Mouse (Mus musculus): ENCODE data around the gene Cks1b. TPM values are rescaled to one million over a fixed set of nuclear protein-coding genes. Genes with fewer than 3 reads are reported as not detected.
A peak's percentile ranks its signal among the peaks of the same experiment; 100 is the strongest.
"Not testable (repeated sequence)": the region's sequence is repeated elsewhere in the genome, so short reads cannot be mapped to it uniquely, and the experiment has no call there.

The Cks1b gene
- polyA plus RNA-seq, 2 experiments, result 247 to 473 TPM

DNA sequence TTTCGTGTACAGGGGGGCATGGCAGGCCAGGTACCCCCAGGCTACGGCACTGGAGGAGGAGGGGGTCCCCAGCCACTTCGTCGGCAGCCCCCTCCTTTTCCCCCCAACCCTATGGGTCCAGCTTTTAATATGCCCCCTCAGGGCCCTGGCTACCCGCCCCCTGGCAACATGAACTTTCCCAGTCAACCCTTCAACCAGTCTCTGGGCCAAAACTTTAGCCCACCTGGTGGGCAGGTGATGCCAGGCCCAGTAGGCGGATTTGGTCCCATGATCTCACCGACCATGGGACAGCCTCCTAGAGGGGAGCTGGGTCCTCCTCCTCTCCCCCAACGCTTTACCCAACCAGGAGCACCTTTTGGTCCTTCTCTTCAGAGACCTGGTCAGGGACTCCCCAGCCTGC lies 14.4 kb upstream of the Cks1b start:
- Histone ChIP-seq H3K27ac (replicated peaks; ENCODE audit: low read depth, low read length) (no peak overlapping the region), H3K9ac (ENCODE audit: low read depth, low read length, severe bottlenecking) (no peak overlapping the region), H3K4me1 (ENCODE audit: control insufficient read depth, insufficient read depth, low read length) (peaks cover 16% of the 10 kb centered on the region), H3K36me3 (ENCODE audit: control insufficient read depth, insufficient read depth, low read length) (peaks cover 31% of the 10 kb centered on the region), H3K27me3 (ENCODE audit: control insufficient read depth, insufficient read depth, low read length) (no peaks in the 10 kb centered on the region), H3K4me2 (replicated peaks; ENCODE audit: low read depth, low read length, severe bottlenecking) (no peak overlapping the region), H3K9me3 (ENCODE audit: control insufficient read depth, low read length) (no peaks in the 10 kb centered on the region), H3K4me3 (replicated peaks; ENCODE audit: low read length) (no peak overlapping the region)
- TF ChIP-seq POLR2A (IDR thresholded peaks at IDR 0.05; ENCODE audit: borderline replicate concordance, extremely low read depth, insufficient read depth, insufficient read length), result no peak
- WGBS, result 89% methylated on average over 8 of the region's 8 CpGs
- ATAC-seq (ENCODE audit: low FRiP score, low read depth) (no peak), DNase-seq (ENCODE audit: low spot score) (no peak)

DNA sequence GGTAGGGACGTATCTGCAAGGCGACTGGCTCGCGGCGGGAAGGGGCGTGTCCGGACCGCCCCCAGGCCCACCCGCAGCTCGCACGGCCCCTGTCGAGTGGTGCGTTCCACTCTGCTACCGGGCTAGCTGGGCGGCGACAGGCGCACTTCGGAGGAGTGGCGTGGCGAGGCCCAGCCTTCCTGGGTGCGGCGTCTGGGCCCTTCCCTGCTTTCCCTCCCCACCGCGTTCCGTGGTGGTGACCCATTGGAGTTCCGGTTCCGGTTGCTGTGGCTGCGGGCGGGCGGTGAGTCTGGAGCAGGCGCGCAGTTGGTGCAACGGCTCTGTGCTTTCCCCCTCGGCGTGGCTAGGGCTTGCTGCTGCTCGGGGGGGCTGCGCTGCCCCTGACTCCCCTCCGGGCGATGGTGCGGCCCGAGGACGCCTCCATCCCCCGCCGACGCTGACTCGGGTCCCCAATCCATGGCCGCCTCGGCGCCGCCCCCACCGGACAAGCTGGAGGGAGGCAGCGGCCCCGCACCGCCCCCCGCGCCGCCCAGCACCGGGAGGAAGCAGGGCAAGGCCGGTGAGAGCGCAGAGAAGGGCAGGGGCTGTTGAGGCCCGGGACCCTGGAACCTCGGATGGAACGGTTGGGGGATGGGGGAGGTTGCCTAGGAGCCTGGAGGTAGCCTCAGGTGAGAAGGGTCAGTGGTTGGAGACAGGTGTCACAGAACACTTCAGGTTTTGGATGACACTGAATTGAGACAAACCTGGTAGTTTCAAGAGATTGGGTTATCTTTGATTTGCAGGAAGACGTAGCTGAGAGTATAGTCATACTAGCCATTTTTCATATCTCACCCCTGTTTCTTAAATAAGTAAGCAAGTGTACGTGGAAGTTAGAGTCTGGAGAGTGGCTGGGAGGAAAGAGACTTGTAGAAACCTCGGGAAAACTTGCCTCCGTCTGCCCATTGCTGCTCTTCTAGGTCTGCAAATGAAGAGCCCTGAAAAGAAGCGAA lies 12.3 kb upstream of the Cks1b start, which contains the start of gene Pygo2:
Gene Pygo2, plus strand, starts transcription at position 44 of the 989 bp plus-strand sequence.
- Histone ChIP-seq H3K4me2 (replicated peaks; ENCODE audit: low read depth, low read length, severe bottlenecking) (peak within 1 kb of the TSS; percentile 76), H3K27ac (replicated peaks; ENCODE audit: low read depth, low read length) (peak within 1 kb of the TSS; percentile 82), H3K9ac (ENCODE audit: low read depth, low read length, severe bottlenecking) (peak within 1 kb of the TSS; percentile 89), H3K4me1 (ENCODE audit: control insufficient read depth, insufficient read depth, low read length) (peaks cover 9% of the 10 kb centered on the region), H3K4me3 (replicated peaks; ENCODE audit: low read length) (peak within 1 kb of the TSS; percentile 100), H3K9me3 (ENCODE audit: control insufficient read depth, low read length) (no peaks in the 10 kb centered on the region), H3K27me3 (ENCODE audit: control insufficient read depth, insufficient read depth, low read length) (no peaks in the 10 kb centered on the region), H3K36me3 (ENCODE audit: control insufficient read depth, insufficient read depth, low read length) (peaks cover 51% of the 10 kb centered on the region)
- DNase-seq (ENCODE audit: low spot score), result peak; percentile 96
- peak; percentile 87; the same call in 1 of the 2 replicates for TF ChIP-seq POLR2A (IDR thresholded peaks at IDR 0.05; ENCODE audit: borderline replicate concordance, extremely low read depth, insufficient read depth, insufficient read length)
- 3% methylated on average over 51 of the region's 68 CpGs for WGBS
- ATAC-seq (ENCODE audit: low FRiP score, low read depth), result peak; percentile 95

DNA sequence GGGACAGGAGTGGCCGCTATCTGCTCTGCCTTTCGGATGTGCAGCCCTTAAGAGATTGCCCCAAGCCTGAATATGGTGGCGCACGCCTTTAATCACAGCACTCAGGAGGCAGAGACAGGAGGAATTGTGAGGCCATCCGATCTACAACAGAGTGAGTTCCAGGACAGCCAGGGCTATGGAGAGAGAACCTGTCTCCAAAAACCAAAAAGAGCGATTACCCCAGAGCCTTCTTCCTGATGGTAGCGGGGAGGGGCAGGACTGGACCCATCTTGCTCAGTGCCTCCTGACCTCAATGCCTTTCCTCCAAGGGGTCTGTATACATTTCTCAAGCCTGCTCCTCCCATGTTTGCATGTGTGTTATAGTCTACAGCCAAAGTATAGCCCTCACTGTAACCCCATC lies 10.8 kb upstream of the Cks1b start:
- H3K36me3 ChIP-seq (ENCODE audit: control insufficient read depth, insufficient read depth, low read length), result peaks cover 59% of the 10 kb centered on the region
- H3K4me2 ChIP-seq (replicated peaks; ENCODE audit: low read depth, low read length, severe bottlenecking); ATAC-seq (ENCODE audit: low FRiP score, low read depth); H3K9me3 ChIP-seq (ENCODE audit: control insufficient read depth, low read length); H3K9ac ChIP-seq (ENCODE audit: low read depth, low read length, severe bottlenecking); DNase-seq (ENCODE audit: low spot score); H3K27ac ChIP-seq (replicated peaks; ENCODE audit: low read depth, low read length); H3K4me1 ChIP-seq (ENCODE audit: control insufficient read depth, insufficient read depth, low read length); H3K4me3 ChIP-seq (replicated peaks; ENCODE audit: low read length); H3K27me3 ChIP-seq (ENCODE audit: control insufficient read depth, insufficient read depth, low read length): not testable (repeated sequence)
- 94% methylated on average over 7 of the region's 7 CpGs for WGBS

DNA sequence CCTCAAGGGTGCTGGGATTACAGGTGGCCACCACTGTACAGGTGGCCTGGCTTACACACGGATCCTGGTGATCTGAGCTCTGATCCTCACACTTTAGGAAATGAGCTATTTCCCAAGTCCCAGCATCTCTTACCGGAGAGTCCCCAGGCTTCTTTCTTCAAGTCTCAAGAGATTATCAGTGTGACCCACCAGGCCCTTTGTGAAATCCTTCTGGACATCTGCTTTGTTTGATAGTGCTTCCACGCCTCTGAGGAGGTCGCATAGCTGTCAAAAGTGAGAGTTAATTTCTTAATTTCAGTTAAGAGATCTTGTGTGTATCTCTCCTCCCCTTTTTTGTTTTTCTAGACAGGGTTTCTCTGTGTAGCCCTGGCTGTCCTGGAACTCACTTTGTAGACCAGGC lies 7.7 kb upstream of the Cks1b start:
- no peak overlapping the region for H3K27ac ChIP-seq (replicated peaks; ENCODE audit: low read depth, low read length)
- H3K9me3 ChIP-seq (ENCODE audit: control insufficient read depth, low read length), result no peaks in the 10 kb centered on the region
- no peak overlapping the region for H3K4me3 ChIP-seq (replicated peaks; ENCODE audit: low read length)
- DNase-seq (ENCODE audit: low spot score), result no peak
- H3K4me1 ChIP-seq (ENCODE audit: control insufficient read depth, insufficient read depth, low read length), result peaks cover 16% of the 10 kb centered on the region
- ATAC-seq (ENCODE audit: low FRiP score, low read depth), result no peak
- no peak for TF ChIP-seq POLR2A (IDR thresholded peaks at IDR 0.05; ENCODE audit: borderline replicate concordance, extremely low read depth, insufficient read depth, insufficient read length)
- no peak overlapping the region for H3K4me2 ChIP-seq (replicated peaks; ENCODE audit: low read depth, low read length, severe bottlenecking)
- no peak overlapping the region for H3K9ac ChIP-seq (ENCODE audit: low read depth, low read length, severe bottlenecking)
- no peaks in the 10 kb centered on the region for H3K27me3 ChIP-seq (ENCODE audit: control insufficient read depth, insufficient read depth, low read length)
- whole genome bisulfite sequencing, result 93% methylated on average over 4 of the region's 4 CpGs
- H3K36me3 ChIP-seq (ENCODE audit: control insufficient read depth, insufficient read depth, low read length), result peaks cover 51% of the 10 kb centered on the region

DNA sequence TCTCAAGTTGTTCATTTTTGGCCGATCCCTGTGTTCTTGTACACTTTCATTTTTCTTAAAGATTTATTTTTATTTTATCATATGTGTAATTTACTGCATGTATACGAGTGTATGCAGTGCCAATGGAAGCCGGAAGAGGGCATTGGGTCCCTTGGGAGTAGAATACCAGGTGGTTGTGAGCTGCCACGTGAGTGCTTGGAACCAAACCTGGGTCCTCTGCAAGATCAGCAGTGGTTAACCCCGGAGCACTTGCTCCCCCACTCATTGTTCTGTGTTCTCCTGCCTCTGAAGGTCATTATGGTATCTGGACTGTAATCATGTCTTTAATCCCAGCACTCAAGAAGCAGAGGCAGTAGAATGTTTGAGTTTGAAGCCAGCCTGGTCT lies 7.0 kb upstream of the Cks1b start:
- no peak for TF ChIP-seq POLR2A (IDR thresholded peaks at IDR 0.05; ENCODE audit: borderline replicate concordance, extremely low read depth, insufficient read depth, insufficient read length)
- ATAC-seq (ENCODE audit: low FRiP score, low read depth), result no peak
- DNase-seq (ENCODE audit: low spot score), result no peak
- 94% methylated on average over 5 of the region's 5 CpGs for WGBS
- Histone ChIP-seq H3K4me2 (replicated peaks; ENCODE audit: low read depth, low read length, severe bottlenecking) (no peak overlapping the region), H3K9ac (ENCODE audit: low read depth, low read length, severe bottlenecking) (no peak overlapping the region), H3K4me1 (ENCODE audit: control insufficient read depth, insufficient read depth, low read length) (peaks cover 22% of the 10 kb centered on the region), H3K27me3 (ENCODE audit: control insufficient read depth, insufficient read depth, low read length) (no peaks in the 10 kb centered on the region), H3K36me3 (ENCODE audit: control insufficient read depth, insufficient read depth, low read length) (peaks cover 51% of the 10 kb centered on the region), H3K27ac (replicated peaks; ENCODE audit: low read depth, low read length) (no peak overlapping the region), H3K4me3 (replicated peaks; ENCODE audit: low read length) (no peak overlapping the region), H3K9me3 (ENCODE audit: control insufficient read depth, low read length) (no peaks in the 10 kb centered on the region)

All from limb, embryonic 14.5 days (tissue).